Mouse (Mus musculus) CH12.LX (cell line): ENCODE measurements around the gene Zfhx3.

ENCODE experiments used
- CHD2 ChIP-seq: IDR thresholded peaks from 2 replicates; pipeline ENCODE4 v1.6.1; 2011; ENCODE audit warnings: low read length, improper control_type of control experiment
- CTCF ChIP-seq, 2 experiments: IDR thresholded peaks in 1 of 2; conservative IDR thresholded peaks in 1 of 2; 2 replicates each; pipeline ENCODE4 v1.5.1; 2011 to 2012; ENCODE audit warnings: low read depth in 2 of 2, low read length in 2 of 2, improper control_type of control experiment in 1 of 2, inconsistent platforms in 1 of 2, mild to moderate bottlenecking in 1 of 2, moderate library complexity in 1 of 2
- EP300 ChIP-seq: IDR thresholded peaks from 2 replicates; pipeline ENCODE4 v1.6.1; 2011; ENCODE audit warnings: low read length, improper control_type of control experiment
- ETS1 ChIP-seq: conservative IDR thresholded peaks from 2 replicates; pipeline ENCODE4 v1.6.1; 2012; ENCODE audit warnings: low read depth, mild to moderate bottlenecking, inconsistent platforms, low read length, improper control_type of control experiment, moderate library complexity
- GABPA ChIP-seq: IDR thresholded peaks from 2 replicates; pipeline ENCODE4 v1.6.1; 2012; ENCODE audit warnings: low read depth, low read length, improper control_type of control experiment, inconsistent platforms; ENCODE audit not compliant: insufficient replicate concordance
- MYC ChIP-seq: IDR thresholded peaks from 2 replicates; pipeline ENCODE4 v1.6.1; 2011; ENCODE audit warnings: low read depth, mild to moderate bottlenecking, improper control_type of control experiment, low read length
- NELFE ChIP-seq: IDR thresholded peaks from 2 replicates; pipeline ENCODE4 v1.6.1; 2011; ENCODE audit warnings: low read depth, low read length, improper control_type of control experiment
- NRF1 ChIP-seq: IDR thresholded peaks from 2 replicates; pipeline ENCODE4 v1.6.1; 2014; ENCODE audit warnings: low read depth, mild to moderate bottlenecking, inconsistent platforms, low read length, improper control_type of control experiment, moderate library complexity
- RCOR1 ChIP-seq: conservative IDR thresholded peaks from 2 replicates; pipeline ENCODE4 v1.6.1; 2012; ENCODE audit warnings: low read depth, mild to moderate bottlenecking, inconsistent platforms, low read length, improper control_type of control experiment
- TBP ChIP-seq: conservative IDR thresholded peaks from 2 replicates; pipeline ENCODE4 v1.6.1; 2011; ENCODE audit warnings: low read depth, low read length, improper control_type of control experiment
- UBTF ChIP-seq: IDR thresholded peaks from 2 replicates; pipeline ENCODE4 v1.6.1; 2012; ENCODE audit warnings: low read depth, mild to moderate bottlenecking, inconsistent platforms, low read length, improper control_type of control experiment, moderate library complexity
- ZC3H11A ChIP-seq: IDR thresholded peaks from 2 replicates; pipeline ENCODE4 v1.6.1; 2012; ENCODE audit warnings: low read depth, mild to moderate bottlenecking, inconsistent platforms, low read length, improper control_type of control experiment

GRCm38 (mm10) chr8:108072853-108073252, 130.4 kb downstream of the Zfhx3 start:
- TF ChIP-seq NRF1 (no peak), CHD2 (no peak), CTCF (conservative IDR thresholded peaks at IDR 0.05 in 1 of 2, IDR thresholded peaks at IDR 0.05 in 1 of 2; ENCODE audit: low read depth in 2 of 2, low read length in 2 of 2) (no peak), ETS1 (0 out of 2 replicates have a peak, but pooled peaks have one; percentile 16), MYC (no peak), EP300 (no peak), ZC3H11A (no peak), GABPA (no peak), NELFE (no peak), RCOR1 (no peak), TBP (no peak), UBTF (no peak)
